Mouse (Mus musculus) G1E (cell line): Measurements from ENCODE around the gene Tert.

ENCODE experiments used
- CTCF ChIP-seq: IDR thresholded peaks from 2 replicates; pipeline ENCODE4 v1.5.1; 2012; ENCODE audit warnings: low read depth, low read length, inconsistent platforms, mixed read lengths
- GATA1 ChIP-seq: IDR thresholded peaks from 2 replicates; pipeline ENCODE4 v1.6.1; 2012; ENCODE audit warnings: borderline replicate concordance, low read length, inconsistent platforms, mixed read lengths
- POLR2AphosphoS5 ChIP-seq: IDR thresholded peaks from 2 replicates; pipeline ENCODE4 v1.6.1; 2012; ENCODE audit warnings: low read depth, low read length, inconsistent platforms; ENCODE audit not compliant: insufficient replicate concordance
- TAL1 ChIP-seq: conservative IDR thresholded peaks from 2 replicates; pipeline ENCODE4 v1.6.1; 2012; ENCODE audit warnings: low read depth, low read length, inconsistent platforms, mixed read lengths

DNA sequence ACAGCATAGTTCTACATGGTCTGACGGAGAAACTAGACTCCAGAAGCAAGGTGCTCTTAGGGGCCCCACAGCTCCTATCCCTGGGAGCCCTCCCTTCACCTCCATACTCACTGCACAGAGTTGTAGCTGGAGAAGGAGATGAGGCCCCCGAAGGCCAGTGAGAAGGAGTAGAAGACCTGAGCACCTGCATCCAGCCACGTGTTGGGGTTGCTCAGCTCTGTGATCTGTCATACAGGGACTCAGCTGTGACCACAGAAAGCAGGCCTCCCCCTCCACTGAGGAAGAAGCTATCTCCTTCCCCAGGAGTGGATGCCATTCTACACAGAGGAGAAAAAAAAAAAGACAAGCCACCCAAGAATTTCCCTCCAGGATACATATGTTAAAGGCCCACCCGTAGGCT lies 62.2 kb downstream of the Tert start:
- no peak for TF ChIP-seq POLR2AphosphoS5
- no peak for TF ChIP-seq CTCF
- no peak for TF ChIP-seq GATA1
- no peak for TF ChIP-seq TAL1
